Mouse (Mus musculus): ENCODE measurements at regions not wholly inside any gene's neighbourhood (a gene's known extent, or its start where the extent isn't known, plus 50 kb on each side); places are given as distances from the start of the nearest gene placed in this dataset.

- no peak overlapping the region for H3K4me3 ChIP-seq
- DNase-seq (ENCODE audit: low spot score in 2 of 2) = no peak
- no peak overlapping the region for H3K27ac ChIP-seq
- no peak for TF ChIP-seq CTCF (conservative IDR thresholded peaks at IDR 0.05)
Measured at GRCm38 (mm10) chr3:65891594-65891993, 66.5 kb downstream of the Ccnl1 start.

GRCm38 (mm10) chr3:65891139-65891538, 66.9 kb downstream of the Ccnl1 start:
- Histone ChIP-seq H3K27ac (no peak overlapping the region), H3K4me3 (no peak overlapping the region)
- DNase-seq (ENCODE audit: low spot score in 2 of 2) = no peak
- TF ChIP-seq CTCF (conservative IDR thresholded peaks at IDR 0.05) = no peak

DNA sequence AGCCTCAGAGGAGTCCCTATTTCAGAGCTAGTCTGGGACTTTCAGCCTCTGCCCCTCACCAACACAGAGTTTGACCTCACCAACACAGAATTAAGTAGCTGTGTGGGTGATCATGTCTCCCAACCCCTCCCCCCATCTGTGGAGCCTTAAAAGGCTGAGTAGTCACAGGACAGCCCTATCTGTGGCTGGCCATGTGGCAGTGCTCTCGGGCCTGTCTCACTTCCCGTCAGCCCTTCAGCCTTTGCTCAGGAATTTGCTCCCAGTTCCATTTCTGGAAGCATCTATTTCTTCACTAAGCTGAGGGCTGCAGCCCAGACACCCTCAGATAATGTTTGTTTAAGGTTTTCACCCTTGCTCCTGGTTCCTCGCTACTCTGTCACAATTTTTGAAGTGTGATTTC, 69.1 kb downstream of the Ccnl1 start:
- Histone ChIP-seq H3K4me3 (no peak overlapping the region), H3K27ac (no peak overlapping the region)
- DNase-seq (ENCODE audit: low spot score in 2 of 2) = no peak
- no peak for TF ChIP-seq CTCF (conservative IDR thresholded peaks at IDR 0.05)

DNA sequence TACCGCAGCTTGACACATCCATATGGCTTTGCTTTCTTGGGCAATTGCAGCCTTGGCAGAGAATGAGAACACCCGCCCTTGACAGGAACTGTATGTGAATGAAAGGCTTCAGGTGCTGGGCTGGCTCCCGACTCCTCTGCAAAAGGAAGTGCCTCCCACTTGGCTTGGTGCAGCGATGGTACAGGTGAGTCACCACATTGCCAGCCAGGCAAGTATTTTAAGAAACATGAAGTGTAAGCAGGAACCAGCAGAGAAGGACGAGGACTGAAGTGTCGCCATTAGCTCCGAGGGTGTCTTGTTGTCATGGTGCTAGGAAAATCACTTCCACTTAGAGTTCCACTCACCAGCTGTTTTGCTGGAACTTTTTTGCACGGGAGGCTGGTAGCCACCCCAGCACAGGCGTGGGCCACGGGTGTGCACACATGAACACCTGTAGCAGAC, 73.5 kb downstream of the Ccnl1 start:
- Histone ChIP-seq H3K27ac (no peak overlapping the region), H3K4me3 (no peak overlapping the region)
- peak; percentile 35 to 64 for DNase-seq (ENCODE audit: low spot score in 2 of 2)
- TF ChIP-seq CTCF (conservative IDR thresholded peaks at IDR 0.05) = no peak

DNA sequence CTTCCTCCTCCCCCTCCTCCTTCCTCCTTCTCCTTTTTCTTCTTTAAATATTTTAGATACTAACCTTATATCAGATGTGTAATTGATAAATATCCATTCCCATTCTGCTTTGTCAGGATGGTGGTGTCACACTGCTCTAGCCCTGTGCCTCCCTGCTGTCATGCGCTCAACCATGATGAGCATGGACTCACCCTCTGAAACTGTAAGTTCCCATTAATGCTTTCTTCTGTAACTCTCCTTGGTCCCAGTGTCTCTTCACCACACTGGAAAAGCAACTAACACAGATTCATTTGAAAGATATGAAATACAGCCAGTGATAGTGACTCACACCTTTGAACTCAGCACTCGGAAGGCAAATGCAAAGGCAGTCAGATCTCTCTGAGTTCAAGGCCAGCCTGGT, 75.9 kb downstream of the Ccnl1 start:
- no peak for TF ChIP-seq CTCF (conservative IDR thresholded peaks at IDR 0.05)
- H3K4me3 ChIP-seq = no peak overlapping the region
- H3K27ac ChIP-seq = no peak overlapping the region
- no peak for DNase-seq (ENCODE audit: low spot score in 2 of 2)

All from layer of hippocampus, adult 2 months (tissue).